Mouse (Mus musculus): ENCODE data around the gene Dnmt3c. TPM values are rescaled to one million over a fixed set of nuclear protein-coding genes. Genes with fewer than 3 reads are reported as not detected.

Gene Dnmt3c
- total RNA-seq, 2 experiments from 2014 or later: not detected

Other genes starting within 250 kb of the Dnmt3c start
- not detected for gene 4930404H24Rik, start 203.9 kb upstream of the Dnmt3c start, total RNA-seq (2021)
- 1 to 10 TPM in 1 of 2 experiments, under 1 TPM in 1; 0.94 to 1.0 TPM for gene Nol4l, start 166.7 kb upstream of the Dnmt3c start, total RNA-seq (2021)
- gene Commd7, start 63.9 kb upstream of the Dnmt3c start, total RNA-seq (2021): 10 to 100 TPM in 1 of 2 experiments, 1 to 10 TPM in 1; 9.9 to 10.3 TPM
- gene Dnmt3b, start 47.2 kb upstream of the Dnmt3c start, total RNA-seq (2021): under 1 TPM; 0.35 to 0.56 TPM
- 10 to 100 TPM; 34.7 to 35.9 TPM for gene Mapre1, start 44.6 kb downstream of the Dnmt3c start, total RNA-seq (2021)
- not detected for gene Efcab8, start 83.3 kb downstream of the Dnmt3c start, total RNA-seq (2021)
- not detected for gene Sun5, start 174.4 kb downstream of the Dnmt3c start, total RNA-seq (2021)
- gene Bpifb2, start 178.4 kb downstream of the Dnmt3c start, total RNA-seq (2021): not detected
- not detected for gene Bpifb6, start 203.7 kb downstream of the Dnmt3c start, total RNA-seq (2021)
- not detected for gene Bpifb3, start 221.6 kb downstream of the Dnmt3c start, total RNA-seq (2021)
- not detected for gene Bpifb4, start 241.6 kb downstream of the Dnmt3c start, total RNA-seq (2021)

All from gastrocnemius, postnatal 36 days (tissue).